Mouse (Mus musculus): ENCODE results near the gene Nmrk2. TPM values are rescaled to one million over a fixed set of nuclear protein-coding genes. Genes with fewer than 3 reads are reported as not detected.
"Not testable (repeated sequence)": the region's sequence is repeated elsewhere in the genome, so short reads cannot be mapped to it uniquely, and the experiment has no call there.

Nmrk2 gene
- 1 to 10 TPM; 7.8 to 7.9 TPM for total RNA-seq (2021)

GRCm38 (mm10) chr10:81201807-81202758, at the start of gene Nmrk2:
Gene Nmrk2, minus strand, starts transcription at chr10:81202051.
- DNase-seq = peak in 1 of 2 experiments; percentile 49
- intact Hi-C loops (cut with DNase I) = no loop called here

- no peak for DNase-seq
- intact Hi-C loops (cut with DNase I) = no loop called here
Measured at GRCm38 (mm10) chr10:81249442-81249841, 47.6 kb upstream of the Nmrk2 start.

GRCm38 (mm10) chr10:81247804-81248203, 46.0 kb upstream of the Nmrk2 start:
- intact Hi-C loops (cut with DNase I) = no loop called here
- no peak for DNase-seq

- intact Hi-C loops (cut with DNase I) = loop anchor here (2.0 kb wide), 1 partner anchor 38 kb away; no protein-coding TSS in a partner anchor
- no peak for DNase-seq
Measured at GRCm38 (mm10) chr10:81245166-81245565, 43.3 kb upstream of the Nmrk2 start.

- DNase-seq = peak; percentile 78 to 87
- intact Hi-C loops (cut with DNase I) = loop anchor here (2.0 kb wide), 1 partner anchor 38 kb away; no protein-coding TSS in a partner anchor
Measured at GRCm38 (mm10) chr10:81244595-81244994, 42.7 kb upstream of the Nmrk2 start.

GRCm38 (mm10) chr10:81244146-81244545, 42.3 kb upstream of the Nmrk2 start:
- intact Hi-C loops (cut with DNase I) = loop anchor here (2.0 kb wide), 1 partner anchor 39 kb away; no protein-coding TSS in a partner anchor
- no peak for DNase-seq

- intact Hi-C loops (cut with DNase I) = no loop called here
- DNase-seq = no peak
Measured at GRCm38 (mm10) chr10:81242021-81242420, 40.2 kb upstream of the Nmrk2 start.

- intact Hi-C loops (cut with DNase I) = no loop called here
Measured at GRCm38 (mm10) chr10:81240876-81241275, 39.0 kb upstream of the Nmrk2 start.

GRCm38 (mm10) chr10:81238618-81239017, 36.8 kb upstream of the Nmrk2 start:
- intact Hi-C loops (cut with DNase I) = no loop called here
- no peak for DNase-seq

More at GRCm38 (mm10) chr10:81240876-81241275, 39.0 kb upstream of the Nmrk2 start:
- peak in 1 of 2 experiments; percentile 46 for DNase-seq

GRCm38 (mm10) chr10:81236471-81237268, 34.8 kb upstream of the Nmrk2 start:
- no peak for DNase-seq
- intact Hi-C loops (cut with DNase I) = no loop called here

- DNase-seq = no peak
- intact Hi-C loops (cut with DNase I) = no loop called here
Measured at GRCm38 (mm10) chr10:81234206-81234605, 32.4 kb upstream of the Nmrk2 start.

- intact Hi-C loops (cut with DNase I) = no loop called here
Measured at GRCm38 (mm10) chr10:81233226-81233585, 31.4 kb upstream of the Nmrk2 start.

GRCm38 (mm10) chr10:81232580-81233225, 30.9 kb upstream of the Nmrk2 start, which contains the start of gene Zfr2:
Gene Zfr2, plus strand, starts transcription at chr10:81233155.
- peak; percentile 79 to 81 for DNase-seq
- intact Hi-C loops (cut with DNase I) = no loop called here

More at GRCm38 (mm10) chr10:81233226-81233585, 31.4 kb upstream of the Nmrk2 start:
- DNase-seq = no peak

GRCm38 (mm10) chr10:81231436-81231835, 29.6 kb upstream of the Nmrk2 start:
- DNase-seq = no peak
- intact Hi-C loops (cut with DNase I) = no loop called here

GRCm38 (mm10) chr10:81230438-81231332, 28.8 kb upstream of the Nmrk2 start, which contains the start of gene Atcay:
Gene Atcay, minus strand, starts transcription at chr10:81230833.
- intact Hi-C loops (cut with DNase I) = no loop called here

GRCm38 (mm10) chr10:81229735-81230437, 28.0 kb upstream of the Nmrk2 start:
- no peak for DNase-seq
- intact Hi-C loops (cut with DNase I) = no loop called here

More at GRCm38 (mm10) chr10:81230438-81231332, 28.8 kb upstream of the Nmrk2 start, which contains the start of gene Atcay:
- DNase-seq = no peak

GRCm38 (mm10) chr10:81223731-81224130, 21.9 kb upstream of the Nmrk2 start:
- intact Hi-C loops (cut with DNase I); DNase-seq: not testable (repeated sequence)

- intact Hi-C loops (cut with DNase I) = no loop called here
- DNase-seq = no peak
Measured at GRCm38 (mm10) chr10:81221402-81222015, 19.7 kb upstream of the Nmrk2 start.
